In genomic region chr17:28368449-28368848, GRCm38 (mm10) we compare ENCODE assay signal across 9 mouse cellular contexts. TPM values are rescaled to one million over a fixed set of nuclear protein-coding genes. Genes with fewer than 3 reads are reported as not detected.
DNase-seq lines count a peak whose midpoint lies in the region; ATAC-seq lines count a peak whose summit lies in the region.
"Had no signal": no experiment of that assay in that cellular context is flagged by ENCODE, and none has a peak within 500 bp of the region (broad histone marks: within the 10 kb centered on the region; RNA-seq: fewer than 3 reads in every experiment).

No protein-coding gene starts in this region.

- H3K27me3 ChIP-seq in forebrain, embryonic 14.5 days (replicated peaks; ENCODE audit: control insufficient read depth, insufficient read depth, low read length) = peaks cover 21% of the 10 kb centered on the region
- peaks cover 31% of the 10 kb centered on the region for H3K27me3 ChIP-seq in forebrain, embryonic 12.5 days
- H3K27me3 ChIP-seq in stomach, embryonic 15.5 days (replicated peaks) = peaks cover 17% of the 10 kb centered on the region

- no peak overlapping the region for H3K4me2 ChIP-seq in forebrain, embryonic 14.5 days (ENCODE audit: low read length)
- no peak overlapping the region for H3K4me2 ChIP-seq in forebrain, embryonic 12.5 days
- 0 out of 2 replicates have a peak overlapping the region, but pooled peaks have one; percentile 29 for H3K4me2 ChIP-seq in stomach, embryonic 15.5 days
- H3K4me2 ChIP-seq: midbrain, embryonic 12.5 days had no signal

- H3K4me3 ChIP-seq in forebrain, embryonic 14.5 days (ENCODE audit: low read depth, low read length) = no peak overlapping the region
- H3K4me3 ChIP-seq in forebrain, embryonic 12.5 days (replicated peaks) = no peak overlapping the region
- no peak overlapping the region for H3K4me3 ChIP-seq in stomach, embryonic 15.5 days (replicated peaks)
- H3K4me3 ChIP-seq: midbrain, embryonic 12.5 days had no signal

- H3K27ac ChIP-seq in forebrain, embryonic 14.5 days (ENCODE audit: low read depth, low read length) = no peak overlapping the region
- H3K27ac ChIP-seq in forebrain, embryonic 12.5 days = no peak overlapping the region
- no peak overlapping the region for H3K27ac ChIP-seq in stomach, embryonic 15.5 days
- H3K27ac ChIP-seq: midbrain, embryonic 12.5 days had no signal

- H3K9me3 ChIP-seq in forebrain, embryonic 14.5 days (replicated peaks; ENCODE audit: control insufficient read depth, low read length) = no peaks in the 10 kb centered on the region
- no peaks in the 10 kb centered on the region for H3K9me3 ChIP-seq in forebrain, embryonic 12.5 days
- no peaks in the 10 kb centered on the region for H3K9me3 ChIP-seq in stomach, embryonic 15.5 days
- H3K9me3 ChIP-seq: midbrain, embryonic 12.5 days had no signal

- no peaks in the 10 kb centered on the region for H3K36me3 ChIP-seq in forebrain, embryonic 14.5 days (ENCODE audit: control insufficient read depth, insufficient read depth, low read length)
- H3K36me3 ChIP-seq in forebrain, embryonic 12.5 days (replicated peaks) = no peaks in the 10 kb centered on the region
- no peaks in the 10 kb centered on the region for H3K36me3 ChIP-seq in stomach, embryonic 15.5 days
- H3K36me3 ChIP-seq: midbrain, embryonic 12.5 days had no signal

- H3K9ac ChIP-seq in forebrain, embryonic 14.5 days (ENCODE audit: low read length) = no peak overlapping the region
- no peak overlapping the region for H3K9ac ChIP-seq in forebrain, embryonic 12.5 days
- H3K9ac ChIP-seq in stomach, embryonic 15.5 days = no peak overlapping the region
- H3K9ac ChIP-seq: midbrain, embryonic 12.5 days had no signal

- H3K4me1 ChIP-seq in forebrain, embryonic 14.5 days (ENCODE audit: control insufficient read depth, insufficient read depth, low read length) = no peaks in the 10 kb centered on the region
- H3K4me1 ChIP-seq in forebrain, embryonic 12.5 days = peaks cover 16% of the 10 kb centered on the region
- H3K4me1 ChIP-seq in stomach, embryonic 15.5 days = peaks cover 16% of the 10 kb centered on the region

- WGBS in forebrain, embryonic 14.5 days = 5% methylated on average over 13 of the region's 13 CpGs
- WGBS in forebrain, embryonic 12.5 days = 6% methylated on average over 13 of the region's 13 CpGs
- WGBS in stomach, embryonic 15.5 days = 6% methylated on average over 13 of the region's 13 CpGs

- ATAC-seq in forebrain, embryonic 14.5 days = no peak
- no peak for ATAC-seq in forebrain, embryonic 12.5 days (ENCODE audit: low FRiP score)
- peak; percentile 84 for ATAC-seq in erythroblast, adult 5-6 weeks (replicated peaks; ENCODE audit: low FRiP score, poor library complexity, severe bottlenecking)
- peak; percentile 67 for ATAC-seq in megakaryocyte-erythroid progenitor cell, adult 5-6 weeks (replicated peaks; ENCODE audit: low FRiP score, low TSS enrichment, poor library complexity, severe bottlenecking)
- 0 out of 2 replicates have a peak, but pooled peaks have one; percentile 35 for ATAC-seq in stomach, embryonic 15.5 days (ENCODE audit: insufficient read depth, low FRiP score, low read depth)

- DNase-seq in forebrain, embryonic 14.5 days (ENCODE audit: low spot score) = peak; percentile 47
- peak; percentile 82 for DNase-seq in adrenal gland, postnatal 25 days
- DNase-seq in heart, postnatal 4 days = peak; percentile 91
- peak; percentile 52 to 69 for DNase-seq in left cerebral cortex, adult 18-20 months (ENCODE audit: low spot score in 2 of 2)

RNA-seq across cellular contexts. Expression of gene Tulp1, which starts 3.4 kb away (rescaled TPM):
- 1.3 and 1.5 TPM in 2 replicates for polyA plus RNA-seq in forebrain, embryonic 14.5 days (2014; fragmentation: Nextera tagmentation; extraction: Ambion mirVana)
- polyA plus RNA-seq in forebrain, embryonic 12.5 days (2016; fragmentation: Nextera tagmentation; extraction: Ambion mirVana) = 3.5 and 4.0 TPM in 2 replicates
- total RNA-seq in adrenal gland, postnatal 25 days (2021) = not detected in 2 replicates
- not detected in 2 replicates for total RNA-seq in erythroblast, adult 5-6 weeks (2015; ENCODE audit: low replicate concordance)
- 0.28 TPM in 1 of 2 replicates, not detected in the other for total RNA-seq in erythroblast, adult 5-6 weeks (2017; ENCODE audit: low replicate concordance)
- 1 to 10 TPM; 1.0 to 1.5 TPM for total RNA-seq in heart, postnatal 4 days (2021)
- not detected for total RNA-seq in left cerebral cortex, adult 18-20 months (2021)
- total RNA-seq in megakaryocyte-erythroid progenitor cell, adult 5-6 weeks (2014; fragmentation: Nextera tagmentation) = not detected in 2 replicates
- 0.99 TPM in 1 of 2 replicates, not detected in the other for total RNA-seq in megakaryocyte-erythroid progenitor cell, adult 5-6 weeks (2017)
- 4.2 and 5.0 TPM in 2 replicates for polyA plus RNA-seq in stomach, embryonic 15.5 days (2015; fragmentation: Nextera tagmentation; extraction: Ambion mirVana)

RNA-seq across cellular contexts. Expression of gene Tead3, which starts 17.8 kb away (rescaled TPM):
- polyA plus RNA-seq in forebrain, embryonic 14.5 days (2014; fragmentation: Nextera tagmentation; extraction: Ambion mirVana) = 1.8 and 2.4 TPM in 2 replicates
- 4.2 and 5.1 TPM in 2 replicates for polyA plus RNA-seq in forebrain, embryonic 12.5 days (2016; fragmentation: Nextera tagmentation; extraction: Ambion mirVana)
- 10.4 and 13.6 TPM in 2 replicates for total RNA-seq in adrenal gland, postnatal 25 days (2021)
- not detected in 2 replicates for total RNA-seq in erythroblast, adult 5-6 weeks (2015; ENCODE audit: low replicate concordance)
- total RNA-seq in erythroblast, adult 5-6 weeks (2017; ENCODE audit: low replicate concordance) = not detected in 2 replicates
- total RNA-seq in heart, postnatal 4 days (2021) = 10 to 100 TPM; 26.3 to 30.2 TPM
- 1 to 10 TPM; 2.3 to 2.5 TPM for total RNA-seq in left cerebral cortex, adult 18-20 months (2021)
- total RNA-seq in megakaryocyte-erythroid progenitor cell, adult 5-6 weeks (2014; fragmentation: Nextera tagmentation) = 0.20 and 0.37 TPM in 2 replicates
- total RNA-seq in megakaryocyte-erythroid progenitor cell, adult 5-6 weeks (2017) = 0.30 TPM in 1 of 2 replicates, not detected in the other
- 11.5 and 12.0 TPM in 2 replicates for polyA plus RNA-seq in stomach, embryonic 15.5 days (2015; fragmentation: Nextera tagmentation; extraction: Ambion mirVana)

RNA-seq across cellular contexts. Expression of gene Rpl10a, which starts 40.2 kb away (rescaled TPM):
- 360 and 532 TPM in 2 replicates for polyA plus RNA-seq in forebrain, embryonic 14.5 days (2014; fragmentation: Nextera tagmentation; extraction: Ambion mirVana)
- polyA plus RNA-seq in forebrain, embryonic 12.5 days (2016; fragmentation: Nextera tagmentation; extraction: Ambion mirVana) = 370 and 384 TPM in 2 replicates
- total RNA-seq in adrenal gland, postnatal 25 days (2021) = 789 and 848 TPM in 2 replicates
- total RNA-seq in erythroblast, adult 5-6 weeks (2015; ENCODE audit: low replicate concordance) = 515 and 525 TPM in 2 replicates
- total RNA-seq in erythroblast, adult 5-6 weeks (2017; ENCODE audit: low replicate concordance) = 92.4 and 200 TPM in 2 replicates
- 100 to 1,000 TPM; 663 to 665 TPM for total RNA-seq in heart, postnatal 4 days (2021)
- 100 to 1,000 TPM; 322 to 334 TPM for total RNA-seq in left cerebral cortex, adult 18-20 months (2021)
- 3,438 and 3,746 TPM in 2 replicates for total RNA-seq in megakaryocyte-erythroid progenitor cell, adult 5-6 weeks (2014; fragmentation: Nextera tagmentation)
- total RNA-seq in megakaryocyte-erythroid progenitor cell, adult 5-6 weeks (2017) = 861 and 1,170 TPM in 2 replicates
- polyA plus RNA-seq in stomach, embryonic 15.5 days (2015; fragmentation: Nextera tagmentation; extraction: Ambion mirVana) = 490 and 616 TPM in 2 replicates

RNA-seq across cellular contexts. Expression of gene Fance, which starts 55.1 kb away (rescaled TPM):
- polyA plus RNA-seq in forebrain, embryonic 14.5 days (2014; fragmentation: Nextera tagmentation; extraction: Ambion mirVana) = 21.7 and 24.5 TPM in 2 replicates
- polyA plus RNA-seq in forebrain, embryonic 12.5 days (2016; fragmentation: Nextera tagmentation; extraction: Ambion mirVana) = 25.9 and 26.0 TPM in 2 replicates
- total RNA-seq in adrenal gland, postnatal 25 days (2021) = 34.6 and 35.0 TPM in 2 replicates
- total RNA-seq in erythroblast, adult 5-6 weeks (2015; ENCODE audit: low replicate concordance) = 23.1 TPM in 1 of 2 replicates, not detected in the other
- total RNA-seq in erythroblast, adult 5-6 weeks (2017; ENCODE audit: low replicate concordance) = 0.68 and 8.4 TPM in 2 replicates
- 10 to 100 TPM; 18.7 to 19.4 TPM for total RNA-seq in heart, postnatal 4 days (2021)
- 10 to 100 TPM; 25.4 to 25.5 TPM for total RNA-seq in left cerebral cortex, adult 18-20 months (2021)
- total RNA-seq in megakaryocyte-erythroid progenitor cell, adult 5-6 weeks (2014; fragmentation: Nextera tagmentation) = 47.6 and 82.8 TPM in 2 replicates
- 21.0 and 56.9 TPM in 2 replicates for total RNA-seq in megakaryocyte-erythroid progenitor cell, adult 5-6 weeks (2017)
- 26.9 and 29.9 TPM in 2 replicates for polyA plus RNA-seq in stomach, embryonic 15.5 days (2015; fragmentation: Nextera tagmentation; extraction: Ambion mirVana)

Comparison
In these comparisons a context has a peak if more than half of its experiments do, and no peak if none do; other contexts are left out.
1. ATAC-seq: peak in erythroblast, adult 5-6 weeks (single experiment), megakaryocyte-erythroid progenitor cell, adult 5-6 weeks (single experiment) and stomach, embryonic 15.5 days (single experiment); none in forebrain, embryonic 14.5 days (single experiment) and forebrain, embryonic 12.5 days (single experiment).
2. Peak in every context shown above with its lines, with median percentiles within 50 percentile points of each other: DNase-seq.